Mouse (Mus musculus) 3T3-L1 (cell line): Measurements from ENCODE around the gene Olfr183.
"Not testable (repeated sequence)": the region's sequence is repeated elsewhere in the genome, so short reads cannot be mapped to it uniquely, and the experiment has no call there.

Experiments
- DNase-seq: peaks from one replicate; pipeline ENCODE4 v3.0.0-alpha.2; 2015; ENCODE audit warnings: low read depth, low spot score

Gene Olfr183

DNA sequence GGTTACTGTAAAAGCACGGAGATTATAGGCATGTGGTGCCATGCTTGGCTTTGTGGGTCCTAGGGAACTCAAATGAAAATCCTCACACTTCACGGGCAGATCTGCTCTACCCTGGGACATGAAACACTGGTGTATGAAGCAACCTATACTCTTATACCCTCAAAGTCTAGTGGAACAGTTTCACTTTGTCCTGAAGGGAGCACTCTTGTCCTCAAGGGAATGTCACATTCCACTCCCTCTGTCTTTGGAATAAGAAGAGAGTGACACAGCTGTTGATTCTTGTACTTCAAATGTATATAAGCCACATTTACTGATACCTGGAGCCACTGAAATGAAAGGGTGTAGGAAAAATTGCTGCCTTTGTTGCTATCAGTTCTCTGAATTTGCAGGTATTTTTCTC, at the start of gene Olfr183:
Gene Olfr183, plus strand, starts transcription at position 301 of the 400 bp plus-strand sequence.
- DNase-seq = no peak

GRCm38 (mm10) chr16:59007146-59007545, 12.0 kb downstream of the Olfr183 start:
- DNase-seq = no peak

DNA sequence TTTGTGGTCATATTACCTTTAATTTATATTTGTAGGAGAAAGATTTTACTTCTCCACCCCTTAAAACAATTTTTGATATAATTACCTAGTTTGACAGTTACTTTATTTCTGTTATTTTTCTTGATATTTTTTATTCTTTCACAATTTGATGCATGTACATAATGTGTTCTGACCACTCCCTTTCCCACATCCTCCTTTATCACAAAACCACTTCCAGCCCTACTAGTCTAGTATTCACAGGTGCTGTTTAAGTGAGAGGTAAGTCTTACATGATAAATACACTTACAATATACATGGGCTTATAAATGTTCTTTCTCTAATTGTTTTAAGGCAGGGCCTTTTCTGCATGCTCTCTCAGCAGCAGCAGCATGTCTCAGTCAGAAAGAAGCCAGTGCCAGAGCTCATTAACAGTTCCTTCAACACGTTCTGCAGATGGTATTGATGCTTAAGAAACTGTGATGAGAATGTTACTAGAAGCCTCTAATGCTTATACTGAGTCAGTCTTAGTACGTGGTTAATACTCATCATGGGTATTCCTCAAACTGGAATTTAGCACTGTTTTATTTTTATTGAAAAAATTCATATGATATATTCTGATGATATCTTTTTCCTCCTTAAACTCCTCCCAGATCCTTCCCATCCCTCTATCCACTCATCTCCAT, 18.3 kb downstream of the Olfr183 start:
- DNase-seq = no peak

DNA sequence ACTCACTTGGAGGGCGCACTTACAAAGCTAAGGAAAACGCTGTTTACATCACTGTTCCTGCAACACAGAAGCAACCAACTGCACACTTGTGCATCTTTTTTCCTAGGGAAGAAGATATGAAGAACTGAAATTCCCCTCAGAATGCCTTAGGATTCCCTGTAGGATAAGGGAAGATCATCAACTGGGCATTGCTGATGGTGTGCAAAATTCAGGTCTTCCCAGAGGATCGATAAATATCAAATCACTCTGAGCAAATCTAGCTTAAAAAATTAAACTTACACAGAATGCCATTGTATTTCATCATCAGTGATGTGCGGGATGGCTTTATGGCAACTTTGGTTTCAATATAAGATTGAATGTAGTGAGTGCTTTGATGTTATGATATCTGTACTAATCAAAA, 35.0 kb downstream of the Olfr183 start, which contains the start of gene Olfr186:
Gene Olfr186, minus strand, starts transcription at position 101 of the 400 bp plus-strand sequence.
- DNase-seq = no peak

GRCm38 (mm10) chr16:59039710-59040109, 44.6 kb downstream of the Olfr183 start, which contains the start of gene Olfr187:
Gene Olfr187, minus strand, starts transcription at chr16:59039767.
- DNase-seq = no peak

DNA sequence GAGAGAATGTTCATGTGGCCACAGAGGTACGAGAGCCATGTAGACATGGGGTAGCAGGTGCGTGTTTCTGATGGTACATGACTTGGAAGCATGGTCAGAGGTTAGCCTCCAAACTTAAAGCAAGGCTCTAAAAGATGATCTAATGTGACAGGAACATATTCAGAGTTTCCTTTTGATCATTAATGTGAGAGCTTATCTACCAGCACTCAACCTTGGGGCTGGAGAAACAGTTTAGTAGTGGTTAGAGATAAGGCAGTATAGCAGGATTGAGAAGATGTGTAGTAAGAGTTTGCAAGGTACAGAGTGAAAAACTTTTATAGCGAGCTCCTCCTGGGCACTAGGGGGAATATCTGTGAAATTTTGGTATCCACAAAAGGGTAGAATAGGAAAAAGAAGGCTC, 50.7 kb downstream of the Olfr183 start:
- DNase-seq = no peak

- no peak for DNase-seq
These were observed 52.4 kb downstream of the Olfr183 start for GRCm38 (mm10) chr16:59047579-59047978.

DNA sequence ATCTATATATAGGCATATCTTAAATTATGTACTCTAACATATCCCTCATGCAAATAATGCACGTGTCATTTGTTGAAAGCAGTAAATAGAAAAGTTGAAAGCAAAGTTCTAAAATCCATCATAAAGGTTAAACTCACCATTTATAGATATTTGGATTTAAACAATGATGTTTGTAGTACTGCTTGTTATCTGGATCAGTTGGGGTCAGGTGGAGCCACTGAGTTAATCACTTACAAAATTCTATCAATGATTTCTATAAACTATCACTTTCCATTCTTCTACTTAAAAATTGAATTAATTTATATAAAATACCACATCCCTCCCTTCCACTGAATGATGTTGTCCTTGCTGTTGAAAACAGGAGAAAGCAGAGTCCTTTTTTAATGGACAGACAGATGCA, 53.7 kb downstream of the Olfr183 start:
- no peak for DNase-seq

- DNase-seq = not testable (repeated sequence)
These were observed 54.1 kb downstream of the Olfr183 start for GRCm38 (mm10) chr16:59049286-59049685.
